Mouse (Mus musculus): Measurements from ENCODE around the gene Atp8b3.
A peak's percentile ranks its signal among the peaks of the same experiment; 100 is the strongest.

Gene Atp8b3

GRCm38 (mm10) chr10:80568876-80569275 is 30.0 kb upstream of the Atp8b3 start:
- no peak for DNase-seq (ENCODE audit: low spot score)

- DNase-seq (ENCODE audit: low spot score): peak; percentile 93
Measured at GRCm38 (mm10) chr10:80566375-80567092, 27.6 kb upstream of the Atp8b3 start.

DNA sequence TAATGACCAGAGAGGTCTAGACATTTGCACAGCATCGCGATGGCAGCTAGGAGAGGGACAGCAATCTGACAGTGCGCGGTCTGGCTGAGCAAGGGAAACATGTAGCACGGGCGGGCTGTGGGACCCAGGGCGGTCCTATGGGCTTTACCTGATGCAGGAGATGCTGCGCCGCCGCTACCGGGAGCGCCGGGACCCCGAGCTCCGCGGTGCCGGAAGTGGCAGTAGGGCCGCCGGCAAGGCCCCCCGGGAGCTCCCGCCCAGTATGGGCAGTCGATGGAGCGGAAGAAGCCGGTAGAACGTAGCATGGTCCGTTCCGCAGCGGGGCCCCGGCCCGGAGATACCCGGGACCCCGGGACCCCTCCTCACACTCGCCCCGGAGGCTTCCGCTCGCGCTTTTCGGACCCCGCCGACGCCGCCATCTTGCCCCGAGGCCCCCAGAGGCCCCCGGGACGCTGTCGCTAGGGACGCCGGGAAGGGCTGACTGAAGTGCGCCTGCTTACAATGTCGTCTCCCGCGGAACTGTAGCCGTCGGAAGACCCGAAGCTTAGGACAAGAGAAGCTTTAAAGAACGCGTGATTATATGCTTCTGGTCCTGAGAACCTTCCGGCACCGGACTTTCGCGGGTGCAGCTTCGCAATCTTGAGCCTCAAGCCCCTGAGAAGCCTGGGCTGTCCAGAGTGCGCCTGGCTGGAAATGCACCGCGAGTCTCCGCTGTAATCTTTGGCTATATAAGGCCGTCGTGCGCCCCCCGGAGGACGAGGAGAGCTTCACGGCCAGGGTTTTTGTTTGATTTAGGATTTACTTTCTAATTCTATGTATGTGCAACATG is 22.4 kb upstream of the Atp8b3 start, which contains the start of gene Rexo1:
TSS of gene Rexo1 (minus strand) at position 445 of the 829 bp plus-strand sequence.
- peak; percentile 97 for DNase-seq (ENCODE audit: low spot score)

- no peak for DNase-seq (ENCODE audit: low spot score)
Measured at GRCm38 (mm10) chr10:80560621-80561020, 21.7 kb upstream of the Atp8b3 start.

DNA sequence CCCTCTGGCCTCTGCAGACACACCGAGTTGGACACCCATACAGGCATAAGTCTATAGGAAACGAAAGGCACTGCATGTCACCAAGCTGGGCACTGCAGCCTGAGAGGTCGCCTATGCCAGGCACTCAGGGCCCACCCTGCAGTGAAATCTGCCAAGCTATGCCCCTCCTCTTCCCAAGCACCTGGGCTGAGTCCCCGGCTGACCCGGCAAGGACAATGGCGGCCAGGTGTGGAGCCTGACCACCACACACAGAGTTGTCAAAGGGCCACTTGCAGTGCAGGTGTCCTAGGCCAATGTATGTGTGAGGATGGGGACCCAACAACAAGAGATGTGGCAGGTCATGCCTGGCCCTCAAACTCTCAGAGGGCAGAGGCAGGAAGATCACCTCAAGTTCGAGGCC is 20.5 kb upstream of the Atp8b3 start:
- no peak for DNase-seq (ENCODE audit: low spot score)

- peak; percentile 89 for DNase-seq (ENCODE audit: low spot score)
Measured at GRCm38 (mm10) chr10:80557346-80557965, 18.5 kb upstream of the Atp8b3 start.

DNA sequence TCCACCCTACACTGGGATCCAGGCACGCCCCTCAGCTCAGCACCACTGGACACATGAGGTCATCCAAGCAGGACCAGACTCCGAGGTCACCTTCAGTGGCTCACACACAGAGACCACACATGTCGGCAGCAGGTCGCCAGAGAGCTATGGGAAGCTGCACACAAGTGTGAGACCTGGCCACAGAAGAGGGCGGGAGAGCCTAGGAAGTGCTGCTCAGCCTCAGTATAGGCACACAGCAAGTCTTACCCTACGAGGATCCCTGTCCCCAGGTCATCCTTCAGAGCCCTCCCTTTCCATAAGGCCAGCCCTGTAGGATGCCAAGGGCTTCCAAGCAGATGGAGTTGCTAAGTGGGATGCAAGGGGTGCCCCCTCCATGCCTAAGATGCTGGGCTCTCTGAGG is 15.1 kb upstream of the Atp8b3 start:
- DNase-seq (ENCODE audit: low spot score): no peak

- DNase-seq (ENCODE audit: low spot score): no peak
Measured at GRCm38 (mm10) chr10:80553575-80553974, 14.7 kb upstream of the Atp8b3 start.

DNA sequence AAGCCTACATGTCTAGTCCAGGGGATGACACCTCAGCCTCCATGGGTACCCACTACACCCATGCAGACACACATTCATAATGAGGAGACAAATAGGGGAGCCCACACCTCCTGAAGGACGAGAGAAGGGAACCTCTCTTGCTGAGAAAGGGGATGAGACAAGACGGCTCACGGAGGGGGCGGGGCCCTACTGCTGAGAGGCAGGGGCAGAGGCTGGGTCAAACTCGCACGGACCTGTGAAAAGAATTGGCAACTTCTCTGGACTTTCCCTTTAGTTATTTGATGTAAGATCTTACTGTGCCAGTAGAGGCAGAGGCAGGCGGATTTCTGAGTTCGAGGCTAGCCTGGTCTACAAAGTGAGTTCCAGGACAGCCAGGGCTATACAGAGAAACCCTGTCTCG is 13.4 kb upstream of the Atp8b3 start:
- DNase-seq (ENCODE audit: low spot score): no peak

DNA sequence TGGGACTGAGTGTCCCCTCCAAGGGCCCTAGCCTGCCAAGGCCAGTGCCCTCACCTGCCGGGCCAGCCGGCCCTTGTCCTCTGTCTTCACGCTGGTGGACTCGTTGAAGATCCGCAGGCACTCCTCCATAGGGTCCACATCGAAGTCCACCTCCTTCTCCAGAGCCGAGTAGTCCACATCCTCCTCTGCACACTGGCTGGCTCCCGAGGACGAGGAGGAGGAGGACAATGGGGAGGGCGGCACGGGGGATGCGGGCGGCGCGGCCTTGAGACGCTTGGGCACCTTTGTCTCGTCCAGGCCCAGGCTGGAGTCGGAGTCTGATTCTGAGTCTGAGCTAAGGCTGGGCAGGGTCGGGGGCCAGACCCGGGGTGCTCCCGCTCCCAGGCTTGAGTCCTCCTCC is 10.4 kb upstream of the Atp8b3 start:
- no peak for DNase-seq (ENCODE audit: low spot score)

GRCm38 (mm10) chr10:80548428-80549006 is 9.6 kb upstream of the Atp8b3 start:
- peak; percentile 80 for DNase-seq (ENCODE audit: low spot score)

DNA sequence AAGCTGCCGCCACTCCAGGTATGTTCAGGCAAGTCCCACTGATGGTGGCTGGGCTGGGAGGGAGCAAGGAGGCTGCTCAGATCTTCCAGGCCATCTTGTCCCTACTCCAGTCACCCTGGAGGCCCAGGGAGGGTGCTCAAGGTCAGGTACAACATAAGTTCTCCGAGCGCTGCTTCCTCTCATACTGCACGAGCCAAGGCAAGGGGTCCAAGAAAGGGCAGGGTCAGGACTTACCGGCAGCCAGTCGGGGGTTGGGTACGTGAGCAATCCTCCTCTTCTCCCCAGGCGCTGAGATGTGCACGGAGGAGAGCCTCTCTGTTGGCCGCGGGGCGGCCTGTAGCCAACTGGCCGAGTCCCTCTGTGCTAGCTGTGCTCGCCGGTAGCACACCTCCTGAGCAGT is 8.6 kb upstream of the Atp8b3 start:
- no peak for DNase-seq (ENCODE audit: low spot score)

DNA sequence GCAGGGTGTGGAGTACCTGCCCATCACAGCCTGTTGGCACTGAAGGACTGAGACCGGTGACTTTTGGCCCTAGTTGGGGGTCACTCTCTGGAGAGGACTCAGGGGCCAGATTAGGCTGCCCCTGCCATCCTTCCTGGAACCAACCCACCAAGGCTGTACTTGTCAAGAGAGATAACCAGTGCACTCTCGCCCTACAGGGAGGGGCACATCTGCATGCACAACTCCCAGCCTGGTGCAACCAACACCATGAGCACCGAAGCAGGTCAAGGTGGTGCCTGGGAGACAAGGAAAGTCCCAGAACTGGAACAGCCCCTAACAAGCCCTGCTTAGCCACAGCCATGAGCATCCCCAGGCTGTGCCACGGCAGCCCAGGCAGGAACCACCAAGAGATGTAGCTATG is 8.0 kb upstream of the Atp8b3 start:
- no peak for DNase-seq (ENCODE audit: low spot score)

GRCm38 (mm10) chr10:80545590-80545989 is 6.7 kb upstream of the Atp8b3 start:
- DNase-seq (ENCODE audit: low spot score): no peak

GRCm38 (mm10) chr10:80543873-80544272 is 4.9 kb upstream of the Atp8b3 start:
- DNase-seq (ENCODE audit: low spot score): no peak

- DNase-seq (ENCODE audit: low spot score): no peak
Measured at GRCm38 (mm10) chr10:80539493-80539892, 569 bp upstream of the Atp8b3 start.

DNA sequence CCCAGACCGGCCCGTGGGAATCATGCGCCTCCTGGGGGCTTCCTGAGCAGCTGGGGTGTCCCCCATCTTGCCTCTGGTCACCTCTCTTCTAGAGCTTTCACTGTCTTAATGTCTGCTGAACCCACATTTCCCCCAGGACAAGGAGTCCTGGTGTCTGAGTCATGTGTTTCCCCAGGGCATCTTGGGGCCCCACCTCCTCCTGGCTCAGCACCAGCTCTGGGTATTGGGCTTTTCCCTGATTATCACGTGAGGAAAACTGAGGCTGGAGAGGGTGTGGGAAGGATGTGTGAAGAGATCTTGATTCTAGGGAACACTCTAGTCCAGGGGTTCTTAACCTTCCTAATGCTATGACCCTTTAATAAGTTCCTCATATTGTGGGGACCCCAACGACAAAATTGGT is 744 bp downstream of the Atp8b3 start:
- no peak for DNase-seq (ENCODE audit: low spot score)

DNA sequence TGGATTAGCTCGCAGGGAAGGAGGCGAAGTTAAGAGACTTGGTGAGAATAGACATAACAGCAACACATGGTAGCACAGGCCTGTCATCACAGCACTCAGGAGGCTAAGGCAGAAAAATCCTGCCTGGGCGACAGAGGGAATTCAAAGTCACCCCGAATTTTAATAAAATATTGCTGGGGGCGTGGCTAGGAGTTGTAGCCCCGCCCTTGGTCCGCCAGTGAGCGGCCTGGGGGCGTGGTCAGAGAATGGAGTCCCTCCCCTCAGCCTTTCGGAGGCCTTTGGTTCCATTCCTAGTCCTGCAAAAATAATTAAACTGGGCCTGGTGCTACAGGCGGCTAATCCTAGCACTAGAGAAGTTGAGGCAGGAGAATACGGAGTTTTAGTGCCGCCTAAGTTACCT is 3.2 kb downstream of the Atp8b3 start:
- DNase-seq (ENCODE audit: low spot score): peak; percentile 36

DNA sequence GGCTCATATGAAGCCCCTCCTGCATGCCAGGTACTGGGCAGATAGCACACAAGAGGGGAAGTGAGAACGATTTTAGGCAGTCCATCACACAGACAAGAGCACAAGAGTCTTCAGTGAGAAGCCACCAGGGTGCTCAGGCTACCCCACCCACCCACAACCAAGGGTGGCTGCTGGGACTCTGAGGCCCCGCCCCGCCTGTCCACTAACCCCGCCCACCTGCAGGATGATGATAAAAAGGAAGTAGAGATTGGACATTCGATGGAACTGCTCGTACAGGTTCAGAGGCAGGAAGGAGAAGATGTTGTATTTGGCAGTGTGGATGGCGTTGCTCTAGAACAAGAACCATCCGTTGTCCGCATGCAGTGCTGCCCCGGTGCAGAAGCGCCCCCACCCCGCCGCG is 3.9 kb downstream of the Atp8b3 start:
- no peak for DNase-seq (ENCODE audit: low spot score)

- peak; percentile 55 for DNase-seq (ENCODE audit: low spot score)
Measured at GRCm38 (mm10) chr10:80533704-80534103, 5.2 kb downstream of the Atp8b3 start.

GRCm38 (mm10) chr10:80532783-80533182 is 6.1 kb downstream of the Atp8b3 start:
- no peak for DNase-seq (ENCODE audit: low spot score)

GRCm38 (mm10) chr10:80526172-80526571 is 12.8 kb downstream of the Atp8b3 start:
- DNase-seq (ENCODE audit: low spot score): peak; percentile 57

DNA sequence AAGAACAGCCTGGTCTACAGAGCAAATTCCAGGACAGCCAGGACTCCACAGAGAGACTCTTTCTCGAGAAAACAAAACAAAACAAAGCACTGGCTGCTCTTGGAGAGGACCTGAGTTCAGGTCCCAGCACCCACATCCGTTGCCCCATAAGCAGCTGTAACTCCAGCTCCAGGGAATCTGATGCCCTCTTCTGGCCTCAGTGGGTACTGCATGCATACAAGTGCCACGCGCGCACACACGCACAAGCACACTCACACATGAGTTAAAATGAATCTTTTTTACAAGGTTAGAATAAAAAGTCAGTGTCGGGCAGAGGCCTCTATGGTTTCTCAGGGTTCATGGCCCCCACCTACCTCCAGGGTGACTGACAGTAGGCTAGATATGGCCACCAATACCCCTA is 15.6 kb downstream of the Atp8b3 start:
- no peak for DNase-seq (ENCODE audit: low spot score)
